Mouse (Mus musculus) liver, embryonic 13.5 days (tissue): Measurements from ENCODE around the gene Atp5k. TPM values are rescaled to one million over a fixed set of nuclear protein-coding genes. Genes with fewer than 3 reads are reported as not detected.

Experiments used
- ATAC-seq: fragments of 200-750 bp; cut with Nextera tagmentation; 2 replicates; pipeline ENCODE4 v1.8.0; 2017; ENCODE audit warnings: low read depth, mild to moderate bottlenecking, moderate number of reproducible peaks, moderate library complexity
- DNase-seq: peaks from one replicate; pipeline ENCODE4 v3.0.0; 2022
- H3K27ac ChIP-seq: fragments of 300-500 bp; sonication (generic); 2 replicates; pipeline ENCODE4 v1.5.1; 2015; ENCODE audit warnings: moderate library complexity, mild to moderate bottlenecking, inconsistent platforms
- H3K27me3 ChIP-seq: fragments of 300-500 bp; sonication (generic); 2 replicates; pipeline ENCODE4 v1.6.1; 2015; ENCODE audit warnings: mild to moderate bottlenecking, inconsistent platforms
- H3K36me3 ChIP-seq: fragments of 300-500 bp; sonication (generic); 2 replicates; pipeline ENCODE4 v1.6.1; 2015; ENCODE audit warnings: mild to moderate bottlenecking, inconsistent platforms
- H3K4me1 ChIP-seq: fragments of 300-500 bp; sonication (generic); replicated peaks from 2 replicates; pipeline ENCODE4 v1.6.1; 2015; ENCODE audit warnings: inconsistent platforms
- H3K4me2 ChIP-seq: fragments of 300-500 bp; sonication (generic); 2 replicates; pipeline ENCODE4 v1.6.1; 2015; ENCODE audit warnings: inconsistent platforms, mild to moderate bottlenecking, moderate library complexity
- H3K4me3 ChIP-seq: fragments of 300-500 bp; sonication (generic); replicated peaks from 2 replicates; pipeline ENCODE4 v1.5.1; 2015; ENCODE audit warnings: mild to moderate bottlenecking, inconsistent platforms
- H3K9ac ChIP-seq: fragments of 300-500 bp; sonication (generic); 2 replicates; pipeline ENCODE4 v1.6.1; 2015; ENCODE audit warnings: mild to moderate bottlenecking, inconsistent platforms
- H3K9me3 ChIP-seq: fragments of 300-500 bp; sonication (generic); replicated peaks from 2 replicates; pipeline ENCODE4 v1.6.1; 2016; ENCODE audit warnings: inconsistent platforms
- WGBS: fragments of 180-500 bp; shearing (Covaris S2); methylation state at CpG from one replicate; pipeline ENCODE4 v1.1.7; 2015; ENCODE audit not compliant: insufficient replicate concordance; 5-methylcytosine and 5-hydroxymethylcytosine counted together
- polyA plus RNA-seq: library from polyadenylated mRNA; unstranded; fragments of >200 nt; fragmentation: Nextera tagmentation; extraction: Ambion mirVana; gene quantifications from 2 replicates; pipeline ENCODE4 v1.2.1, GENCODE M21; 2015

Atp5k gene
- polyA plus RNA-seq, 1 experiment from 2014 or later: 328 TPM

DNA sequence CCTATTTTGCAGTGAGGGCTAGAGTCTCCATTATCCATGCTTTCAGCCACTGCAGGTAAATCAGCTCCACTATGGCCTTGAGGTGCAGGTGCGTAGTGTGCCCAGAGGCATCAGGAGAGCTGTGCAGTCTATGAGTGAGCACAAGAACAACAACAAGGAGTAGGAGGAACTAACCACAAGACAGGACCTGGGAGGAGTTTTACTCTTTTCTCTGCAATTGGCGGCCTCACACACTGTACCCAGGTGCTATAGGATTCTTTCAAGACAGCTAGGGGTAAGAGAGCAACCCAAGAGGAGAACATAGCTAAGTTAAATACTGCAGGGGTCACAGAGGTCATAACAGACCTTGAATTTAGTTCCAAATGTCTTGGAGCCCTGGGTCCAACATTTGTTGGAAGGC is 24.5 kb upstream of the Atp5k start:
- no peak for ATAC-seq
- Histone ChIP-seq H3K9me3 (no peaks in the 10 kb centered on the region), H3K36me3 (no peaks in the 10 kb centered on the region), H3K4me2 (no peak overlapping the region), H3K27me3 (peaks cover 13% of the 10 kb centered on the region; the same call in 1 of the 2 replicates), H3K27ac (no peak overlapping the region), H3K9ac (no peak overlapping the region), H3K4me3 (no peak overlapping the region), H3K4me1 (peaks cover 34% of the 10 kb centered on the region)
- no peak for DNase-seq
- WGBS: 58% methylated on average over 2 of the region's 2 CpGs

DNA sequence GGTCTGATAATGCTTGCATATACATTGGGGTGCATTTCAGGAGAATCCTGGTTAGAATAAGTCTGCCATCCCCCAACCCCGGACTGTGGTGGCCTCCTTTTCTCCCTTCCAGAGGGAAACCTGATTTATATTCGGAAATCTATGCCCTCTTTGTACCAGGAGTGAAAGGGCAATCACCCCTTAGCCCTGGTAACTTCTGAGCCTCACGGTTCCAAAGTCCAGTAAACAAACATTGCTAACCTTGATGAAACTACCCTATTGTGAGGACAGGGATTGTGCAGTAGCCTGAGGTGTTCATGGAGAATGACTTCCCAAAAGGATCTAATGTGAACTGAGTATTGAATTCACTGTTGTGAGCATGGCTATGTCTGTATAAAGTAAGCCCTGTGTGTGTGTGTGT is 19.8 kb upstream of the Atp5k start:
- DNase-seq (no peak), ATAC-seq (0 out of 2 replicates have a peak, but pooled peaks have one; percentile 29)
- H3K9ac ChIP-seq: no peak overlapping the region
- peaks cover 23% of the 10 kb centered on the region for H3K4me1 ChIP-seq
- WGBS: 45% methylated on average over 3 of the region's 3 CpGs
- no peaks in the 10 kb centered on the region for H3K9me3 ChIP-seq
- H3K36me3 ChIP-seq: no peaks in the 10 kb centered on the region
- H3K27me3 ChIP-seq: peaks cover 10% of the 10 kb centered on the region; the same call in 1 of the 2 replicates
- no peak overlapping the region for H3K27ac ChIP-seq
- no peak overlapping the region for H3K4me3 ChIP-seq
- H3K4me2 ChIP-seq: no peak overlapping the region

DNA sequence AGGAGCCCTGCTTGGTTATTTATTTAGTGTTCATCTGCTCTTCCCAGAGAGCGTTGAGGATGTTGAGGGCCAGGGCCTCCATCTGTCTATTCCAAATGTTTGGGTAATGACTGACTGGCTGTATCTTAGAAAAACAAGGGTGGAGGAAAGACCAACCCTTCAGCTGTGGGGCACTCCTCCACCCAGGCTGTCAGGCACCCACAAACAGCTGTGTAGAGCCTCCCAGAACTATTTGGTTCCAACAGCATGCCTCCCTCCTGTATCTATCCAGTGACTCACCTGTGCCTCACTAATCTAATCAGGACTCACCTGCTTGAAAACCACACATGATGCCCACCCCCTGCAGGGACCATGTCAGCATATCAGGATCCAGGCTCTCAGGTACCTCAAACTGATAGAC is 18.2 kb upstream of the Atp5k start:
- no peak for DNase-seq
- 79% methylated on average over 1 of the region's 1 CpGs for WGBS
- Histone ChIP-seq H3K4me2 (no peak overlapping the region), H3K4me1 (peaks cover 34% of the 10 kb centered on the region), H3K9ac (no peak overlapping the region), H3K36me3 (no peaks in the 10 kb centered on the region), H3K27me3 (peaks cover 10% of the 10 kb centered on the region; the same call in 1 of the 2 replicates), H3K27ac (no peak overlapping the region), H3K4me3 (no peak overlapping the region), H3K9me3 (no peaks in the 10 kb centered on the region)
- ATAC-seq: no peak

DNA sequence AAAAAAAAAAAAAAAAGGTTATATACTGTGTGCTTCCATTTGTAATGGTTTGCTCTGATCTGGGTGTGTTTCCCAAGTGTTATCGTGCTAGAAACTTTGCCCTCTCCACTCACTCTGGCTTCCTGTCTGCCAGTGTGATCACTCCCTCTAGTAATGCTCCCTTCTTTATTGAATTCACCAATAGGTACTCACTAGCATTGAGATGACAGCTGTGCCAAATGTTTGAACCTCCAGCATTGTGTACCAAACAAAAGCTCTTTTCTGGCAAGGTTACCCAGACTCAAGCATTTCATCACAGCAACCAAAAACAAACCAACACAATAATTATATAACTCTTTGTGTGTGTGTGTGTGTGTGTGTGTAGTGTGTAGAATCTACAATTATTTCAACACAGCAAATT is 17.4 kb upstream of the Atp5k start:
- Histone ChIP-seq H3K27me3 (peaks cover 11% of the 10 kb centered on the region; the same call in 1 of the 2 replicates), H3K9me3 (no peaks in the 10 kb centered on the region), H3K36me3 (no peaks in the 10 kb centered on the region), H3K4me3 (no peak overlapping the region), H3K9ac (no peak overlapping the region), H3K27ac (no peak overlapping the region), H3K4me2 (no peak overlapping the region), H3K4me1 (peaks cover 42% of the 10 kb centered on the region)
- 67% methylated on average over 1 of the region's 1 CpGs for WGBS
- no peak for DNase-seq
- ATAC-seq: no peak

DNA sequence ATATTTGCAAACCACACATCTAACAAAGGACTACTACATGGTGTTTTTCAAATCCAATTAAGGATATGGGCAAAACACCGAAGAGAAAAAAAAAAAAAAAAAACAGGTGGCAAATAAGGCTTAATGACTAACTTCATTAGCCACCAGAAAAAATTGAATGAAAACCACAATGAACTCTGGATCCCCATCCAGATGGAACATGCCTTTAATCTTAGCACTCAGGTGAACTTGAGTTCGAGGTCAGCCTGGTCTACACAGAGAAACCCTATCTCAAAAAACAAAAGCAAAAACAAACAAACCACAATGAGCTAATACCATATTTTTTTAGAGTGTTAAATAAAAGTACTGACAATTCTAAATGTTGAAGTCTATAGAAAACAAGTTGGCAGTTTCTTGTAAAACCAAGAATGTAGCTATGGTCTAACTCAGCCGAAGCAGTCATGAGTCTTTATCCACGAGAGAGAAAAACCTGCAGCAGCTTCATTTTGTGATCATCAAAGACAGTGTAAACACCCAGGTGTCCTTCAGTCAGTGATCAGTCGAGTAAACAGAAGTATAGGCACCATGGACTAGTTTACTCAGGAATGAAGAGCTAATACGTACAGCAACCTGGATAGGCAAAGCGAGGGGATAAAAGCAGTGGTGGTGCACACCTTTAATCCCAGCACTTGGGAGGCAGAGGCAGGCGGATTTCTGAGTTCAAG is 16.7 kb upstream of the Atp5k start:
- ATAC-seq (no peak), DNase-seq (no peak)
- H3K27me3 ChIP-seq: peaks cover 11% of the 10 kb centered on the region; the same call in 1 of the 2 replicates
- H3K9me3 ChIP-seq: no peaks in the 10 kb centered on the region
- no peak overlapping the region for H3K4me3 ChIP-seq
- no peak overlapping the region for H3K9ac ChIP-seq
- H3K27ac ChIP-seq: no peak overlapping the region
- H3K4me2 ChIP-seq: no peak overlapping the region
- no peaks in the 10 kb centered on the region for H3K36me3 ChIP-seq
- peaks cover 45% of the 10 kb centered on the region for H3K4me1 ChIP-seq
- 57% methylated on average over 8 of the region's 8 CpGs for WGBS

DNA sequence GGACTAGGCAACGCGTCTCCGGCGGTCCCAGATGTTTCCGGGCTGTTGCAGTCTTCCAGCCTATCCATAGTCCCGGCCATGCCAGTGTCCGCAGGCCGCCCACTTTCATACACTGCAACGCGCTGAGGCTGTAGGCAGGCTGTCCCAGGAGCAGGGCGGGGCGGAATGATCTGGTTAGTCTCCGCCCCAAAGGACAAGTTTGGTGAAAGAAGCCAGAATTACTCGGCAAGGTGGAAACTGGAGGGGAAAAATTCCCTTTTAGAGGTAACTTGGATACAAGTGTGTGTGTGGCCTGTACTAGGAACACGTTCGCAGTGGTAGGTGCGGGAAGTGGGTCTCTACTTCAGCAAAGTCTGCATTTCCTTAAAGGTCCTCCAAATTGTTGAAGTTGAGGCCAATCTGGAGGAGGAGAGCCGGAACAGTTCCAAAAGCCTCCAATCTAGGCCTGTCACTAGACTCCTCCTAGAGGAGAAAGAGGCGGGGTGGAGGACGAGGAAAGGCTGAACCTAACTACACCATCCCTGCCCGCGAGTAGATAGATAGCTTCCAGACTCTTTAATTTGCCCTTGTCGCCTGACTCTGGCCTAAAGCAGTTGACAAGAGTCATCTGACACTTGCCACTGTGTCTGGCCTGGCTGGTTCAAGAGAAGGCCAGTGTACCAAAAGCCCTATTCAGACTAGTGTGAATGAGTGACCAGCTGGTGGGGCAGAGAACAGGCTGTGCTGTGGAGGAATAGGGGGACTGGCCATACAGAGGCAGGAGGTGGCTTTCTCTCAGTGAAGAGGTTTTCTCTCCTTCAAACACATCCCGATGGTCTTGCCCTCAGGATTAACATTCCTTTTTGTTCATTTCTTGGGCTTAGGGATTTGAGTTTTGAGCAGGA is 14.8 kb upstream of the Atp5k start, which contains the start of gene Mfsd7a:
Gene Mfsd7a, minus strand, starts transcription at position 107 of the 884 bp plus-strand sequence.
- Histone ChIP-seq H3K27ac (no peak within 1 kb of the TSS), H3K4me2 (peak within 1 kb of the TSS; percentile 69), H3K9me3 (no peaks in the 10 kb centered on the region), H3K4me1 (peaks cover 45% of the 10 kb centered on the region), H3K27me3 (peaks cover 11% of the 10 kb centered on the region; the same call in 1 of the 2 replicates), H3K36me3 (no peaks in the 10 kb centered on the region), H3K4me3 (peak within 1 kb of the TSS; percentile 49), H3K9ac (peak within 1 kb of the TSS; percentile 43)
- peak; percentile 58 for DNase-seq
- 16% methylated on average over 24 of the region's 24 CpGs for WGBS
- ATAC-seq: peak; percentile 81

DNA sequence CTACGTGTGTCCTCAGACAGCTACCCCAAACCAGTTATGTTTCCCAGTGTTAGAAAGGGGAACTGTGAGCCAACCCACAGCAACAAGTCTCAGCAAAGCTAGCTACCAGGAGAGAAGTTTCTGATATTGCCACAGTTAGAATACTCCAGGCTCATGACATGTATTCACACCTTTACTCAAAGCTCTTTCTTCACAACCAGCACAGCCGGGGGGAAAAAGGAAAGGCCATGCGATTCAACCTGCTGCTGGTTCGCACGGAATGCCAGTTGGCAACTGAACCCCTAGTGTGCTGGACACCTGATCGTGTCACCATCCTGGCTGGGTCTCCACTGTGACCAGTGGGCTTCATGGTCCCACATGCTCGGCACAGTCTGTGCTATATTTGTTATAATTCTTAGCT is 13.6 kb upstream of the Atp5k start:
- H3K27me3 ChIP-seq: peaks cover 11% of the 10 kb centered on the region; the same call in 1 of the 2 replicates
- 64% methylated on average over 7 of the region's 7 CpGs for WGBS
- H3K4me3 ChIP-seq: no peak overlapping the region; the same call in 1 of the 2 replicates
- no peak overlapping the region for H3K27ac ChIP-seq
- peaks cover 45% of the 10 kb centered on the region for H3K4me1 ChIP-seq
- H3K9ac ChIP-seq: no peak overlapping the region
- H3K36me3 ChIP-seq: no peaks in the 10 kb centered on the region
- H3K4me2 ChIP-seq: peak overlapping the region; percentile 69
- DNase-seq: no peak
- ATAC-seq: no peak
- no peaks in the 10 kb centered on the region for H3K9me3 ChIP-seq

DNA sequence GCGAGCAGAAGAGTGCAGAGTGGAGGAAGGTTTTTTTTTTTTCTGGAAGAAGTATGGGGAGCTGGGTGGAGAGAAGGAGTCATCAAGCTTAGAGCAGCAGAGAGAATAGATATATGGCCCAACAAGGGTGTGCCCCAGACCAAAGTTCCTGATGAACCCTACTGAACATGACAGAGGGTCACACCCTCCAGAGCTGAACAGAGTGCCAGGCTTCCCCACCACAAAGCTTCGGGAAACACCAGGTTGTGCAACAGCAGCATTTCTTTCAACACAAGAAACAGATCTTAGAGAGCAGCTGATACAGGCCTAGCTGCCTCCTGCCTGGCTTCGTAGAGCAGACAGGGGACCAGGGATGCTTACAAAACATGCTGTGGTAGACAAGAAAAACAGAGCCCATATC is 12.7 kb upstream of the Atp5k start:
- H3K4me2 ChIP-seq: no peak overlapping the region
- 49% methylated on average over 3 of the region's 3 CpGs for WGBS
- peak; percentile 56 for ATAC-seq

DNA sequence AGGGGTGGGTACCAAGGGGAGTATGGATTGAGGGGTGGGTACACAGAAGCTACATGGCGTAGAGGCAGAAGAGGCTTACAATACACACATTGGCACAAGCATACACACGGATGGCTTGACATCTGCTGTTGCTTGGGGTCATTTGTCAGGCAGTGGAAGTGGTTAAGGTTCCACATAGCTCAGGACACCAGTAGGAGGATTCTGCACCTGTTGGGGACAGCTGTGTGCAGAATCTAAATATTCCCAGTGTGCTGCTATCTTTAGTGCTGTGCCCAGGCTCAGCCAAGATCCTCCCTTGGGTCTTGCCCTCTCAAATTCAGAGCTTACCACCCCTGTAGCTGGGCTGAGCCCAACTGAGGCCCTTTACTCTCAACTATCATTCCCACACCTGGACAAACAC is 1.9 kb upstream of the Atp5k start:
- H3K4me1 ChIP-seq: peaks cover 28% of the 10 kb centered on the region
- H3K9me3 ChIP-seq: no peaks in the 10 kb centered on the region
- H3K27me3 ChIP-seq: peaks cover 8% of the 10 kb centered on the region
- peaks cover 17% of the 10 kb centered on the region for H3K36me3 ChIP-seq
- no peak overlapping the region for H3K4me2 ChIP-seq
- no peak for DNase-seq
- 64% methylated on average over 2 of the region's 2 CpGs for WGBS
- no peak for ATAC-seq
- no peak overlapping the region for H3K27ac ChIP-seq
- no peak overlapping the region for H3K4me3 ChIP-seq
- H3K9ac ChIP-seq: no peak overlapping the region

More for the DNA sequence above, 12.7 kb upstream of the Atp5k start:
- Histone ChIP-seq H3K9ac (no peak overlapping the region), H3K27me3 (peaks cover 11% of the 10 kb centered on the region; the same call in 1 of the 2 replicates), H3K9me3 (no peaks in the 10 kb centered on the region), H3K27ac (no peak overlapping the region), H3K4me3 (no peak overlapping the region), H3K4me1 (peaks cover 36% of the 10 kb centered on the region), H3K36me3 (no peaks in the 10 kb centered on the region)
- DNase-seq: no peak

DNA sequence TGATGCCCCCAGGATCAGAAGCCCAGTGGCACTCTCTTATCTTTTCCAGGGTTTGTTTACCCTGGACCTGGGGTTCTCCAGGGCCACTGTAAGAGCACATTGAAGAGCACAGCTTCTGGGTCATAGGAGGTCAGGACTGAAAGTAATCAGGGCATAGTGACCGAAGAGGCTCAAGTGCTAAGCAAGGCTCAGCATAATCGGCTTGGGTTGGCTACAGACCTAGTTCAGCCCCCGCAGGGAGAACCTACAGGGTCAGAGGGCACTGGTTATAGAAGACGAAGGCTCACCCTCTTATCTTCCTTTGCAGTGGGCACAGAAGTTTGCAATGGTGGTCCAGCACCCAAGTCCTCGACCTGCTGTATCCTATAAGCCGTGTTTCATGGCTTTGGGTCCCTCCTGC is 3.1 kb downstream of the Atp5k start:
- H3K4me3 ChIP-seq: no peak overlapping the region
- 81% methylated on average over 6 of the region's 6 CpGs for WGBS
- peaks cover 38% of the 10 kb centered on the region for H3K4me1 ChIP-seq
- H3K9me3 ChIP-seq: no peaks in the 10 kb centered on the region
- H3K9ac ChIP-seq: 0 out of 2 replicates have a peak overlapping the region, but pooled peaks have one; percentile 9
- no peak overlapping the region for H3K4me2 ChIP-seq
- DNase-seq: no peak
- peaks cover 2% of the 10 kb centered on the region for H3K27me3 ChIP-seq
- H3K36me3 ChIP-seq: peaks cover 33% of the 10 kb centered on the region
- no peak overlapping the region for H3K27ac ChIP-seq
- ATAC-seq: no peak

DNA sequence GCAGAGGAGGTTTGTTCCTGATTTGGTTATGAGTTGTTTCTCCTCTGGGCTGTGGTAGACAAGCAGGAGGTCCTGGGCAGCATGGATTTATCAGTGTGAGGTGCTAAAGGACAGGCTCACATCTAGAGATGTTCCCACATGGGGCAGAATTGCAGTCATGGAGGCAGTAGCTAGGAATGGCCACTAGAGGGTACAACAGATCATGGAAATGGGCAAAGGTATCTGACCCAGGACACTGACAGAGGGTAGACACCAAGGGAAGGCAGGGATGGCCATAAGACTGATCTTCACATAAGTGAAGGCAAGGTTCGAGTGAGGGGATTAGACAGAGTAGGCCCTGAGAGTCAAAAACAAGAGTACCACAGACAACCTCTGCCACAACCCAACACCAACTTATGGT is 7.1 kb downstream of the Atp5k start:
- DNase-seq (peak; percentile 42), ATAC-seq (peak; percentile 56)
- H3K4me2 ChIP-seq: no peak overlapping the region
- no peak overlapping the region for H3K9ac ChIP-seq
- no peak overlapping the region for H3K27ac ChIP-seq
- H3K27me3 ChIP-seq: no peaks in the 10 kb centered on the region
- H3K4me3 ChIP-seq: no peak overlapping the region
- no peaks in the 10 kb centered on the region for H3K9me3 ChIP-seq
- peaks cover 41% of the 10 kb centered on the region for H3K4me1 ChIP-seq
- peaks cover 26% of the 10 kb centered on the region for H3K36me3 ChIP-seq
- WGBS: 33% methylated on average over 1 of the region's 1 CpGs
